Mouse (Mus musculus) small intestine, adult 2 months (tissue): ENCODE measurements around the gene Lrrc74a. TPM values are rescaled to one million over a fixed set of nuclear protein-coding genes. Genes with fewer than 3 reads are reported as not detected.
A peak's percentile ranks its signal among the peaks of the same experiment; 100 is the strongest.

Source experiments
- H3K27ac ChIP-seq: fragments of 200-500 bp; 2 replicates; pipeline ENCODE4 v1.5.1; 2012; ENCODE audit warnings: low read depth, low read length, control low read depth, inconsistent platforms; ENCODE audit not compliant: insufficient read depth
- H3K27me3 ChIP-seq: fragments of 200-500 bp; 2 replicates; pipeline ENCODE4 v1.6.1; 2012; ENCODE audit warnings: mild to moderate bottlenecking, moderate library complexity, low read length, inconsistent platforms; ENCODE audit not compliant: control insufficient read depth, insufficient read depth
- H3K36me3 ChIP-seq: fragments of 200-500 bp; 2 replicates; pipeline ENCODE4 v1.6.1; 2012; ENCODE audit warnings: mild to moderate bottlenecking, low read length, control low read depth, inconsistent platforms; ENCODE audit not compliant: control insufficient read depth, insufficient read depth
- H3K4me1 ChIP-seq: fragments of 200-500 bp; 2 replicates; pipeline ENCODE4 v1.6.1; 2012; ENCODE audit warnings: low read length, inconsistent platforms, mixed read lengths; ENCODE audit not compliant: control insufficient read depth, insufficient read depth, insufficient read length
- H3K4me3 ChIP-seq: fragments of 200-500 bp; 2 replicates; pipeline ENCODE4 v1.5.1; 2012; ENCODE audit warnings: low read depth, mild to moderate bottlenecking, control low read depth, inconsistent platforms, low read length, moderate library complexity
- CTCF ChIP-seq: fragments of 200-500 bp; IDR thresholded peaks from 2 replicates; pipeline ENCODE4 v1.5.1; 2012; ENCODE audit warnings: low read depth, mild to moderate bottlenecking, control low read depth, inconsistent platforms, low read length, moderate library complexity, mixed read lengths; ENCODE audit not compliant: insufficient replicate concordance, insufficient read length; ENCODE audit errors: extremely low read depth
- POLR2A ChIP-seq: fragments of 200-500 bp; IDR thresholded peaks from 2 replicates; pipeline ENCODE4 v1.6.1; 2012; ENCODE audit warnings: low read depth, mild to moderate bottlenecking, control low read depth, inconsistent platforms, low read length, moderate library complexity
- WGBS: fragments of 180-500 bp; shearing (Covaris S2); methylation state at CpG from one replicate; pipeline ENCODE4 v1.1.7; 2018; 5-methylcytosine and 5-hydroxymethylcytosine counted together
- polyA plus RNA-seq: library from polyadenylated mRNA; depleted of rRNA; stranded (reverse); fragments of >200 nt; gene quantifications from 2 replicates; pipeline ENCODE4 v1.2.3, GENCODE M21; 2012; rRNA removed

The Lrrc74a gene
- polyA plus RNA-seq, 1 experiment: not detected

- H3K36me3 ChIP-seq: no peaks in the 10 kb centered on the region
- H3K4me3 ChIP-seq: no peak overlapping the region
- peaks cover 8% of the 10 kb centered on the region for H3K4me1 ChIP-seq
- TF ChIP-seq CTCF (no peak), POLR2A (no peak)
- H3K27me3 ChIP-seq: no peaks in the 10 kb centered on the region
- WGBS: 55% methylated on average over 11 of the region's 11 CpGs
- H3K27ac ChIP-seq: peak overlapping the region; percentile 47
These were observed 76.7 kb downstream of the Lrrc74a start for GRCm38 (mm10) chr12:86810725-86811444.

GRCm38 (mm10) chr12:86812782-86813181, 78.6 kb downstream of the Lrrc74a start:
- WGBS: 89% methylated on average over 3 of the region's 3 CpGs
- TF ChIP-seq POLR2A (no peak), CTCF (no peak)
- Histone ChIP-seq H3K4me1 (peaks cover 8% of the 10 kb centered on the region), H3K36me3 (no peaks in the 10 kb centered on the region), H3K4me3 (no peak overlapping the region), H3K27me3 (no peaks in the 10 kb centered on the region), H3K27ac (no peak overlapping the region)

Other genes starting within 250 kb of the Lrrc74a start
- gene Vash1, start 55.7 kb upstream of the Lrrc74a start, polyA plus RNA-seq: 2.0 and 2.2 TPM in 2 replicates
- 2.0 and 2.4 TPM in 2 replicates for gene Angel1, start 7.9 kb upstream of the Lrrc74a start, polyA plus RNA-seq
- 17.5 and 30.5 TPM in 2 replicates for gene Irf2bpl, start 150.4 kb downstream of the Lrrc74a start, polyA plus RNA-seq
- gene Cipc, start 212.7 kb downstream of the Lrrc74a start, polyA plus RNA-seq: 7.9 and 16.3 TPM in 2 replicates